Mouse (Mus musculus): ENCODE data around the gene Arpc2. TPM values are rescaled to one million over a fixed set of nuclear protein-coding genes. Genes with fewer than 3 reads are reported as not detected.

Arpc2 gene
- polyA plus RNA-seq (2012; ENCODE audit: insufficient read depth, insufficient read length, missing spikeins): 131 and 169 TPM in 2 replicates

GRCm38 (mm10) chr1:74235938-74236589 lies at the start of gene Arpc2:
Arpc2 (plus strand) TSS chr1:74236084.
- Histone ChIP-seq H3K4me1 (ENCODE audit: control insufficient read depth, insufficient read depth, insufficient read length, low read length) (peaks cover 9% of the 10 kb centered on the region), H3K4me3 (ENCODE audit: insufficient read depth, low read depth, low read length) (peak within 1 kb of the TSS; percentile 91), H3K27ac (replicated peaks; ENCODE audit: low read depth, low read length) (peak within 1 kb of the TSS; percentile 97)

GRCm38 (mm10) chr1:74190471-74190870 lies 45.4 kb upstream of the Arpc2 start:
- peak overlapping the region; percentile 89 for H3K27ac ChIP-seq (replicated peaks; ENCODE audit: low read depth, low read length)
- no peak overlapping the region for H3K4me3 ChIP-seq (ENCODE audit: insufficient read depth, low read depth, low read length)
- H3K4me1 ChIP-seq (ENCODE audit: control insufficient read depth, insufficient read depth, insufficient read length, low read length): peaks cover 8% of the 10 kb centered on the region

- Histone ChIP-seq H3K4me1 (ENCODE audit: control insufficient read depth, insufficient read depth, insufficient read length, low read length) (peaks cover 8% of the 10 kb centered on the region), H3K4me3 (ENCODE audit: insufficient read depth, low read depth, low read length) (no peak overlapping the region), H3K27ac (replicated peaks; ENCODE audit: low read depth, low read length) (peak overlapping the region; percentile 63)
These were observed 43.2 kb upstream of the Arpc2 start for GRCm38 (mm10) chr1:74192711-74193110.

- Histone ChIP-seq H3K27ac (replicated peaks; ENCODE audit: low read depth, low read length) (no peak within 1 kb of the TSS), H3K4me3 (ENCODE audit: insufficient read depth, low read depth, low read length) (no peak within 1 kb of the TSS), H3K4me1 (ENCODE audit: control insufficient read depth, insufficient read depth, insufficient read length, low read length) (peaks cover 8% of the 10 kb centered on the region)
These were observed 41.4 kb upstream of the Arpc2 start, which contains the start of gene Cxcr1 for GRCm38 (mm10) chr1:74194445-74194844. Cxcr1 (minus strand) TSS chr1:74194631.

- H3K27ac ChIP-seq (replicated peaks; ENCODE audit: low read depth, low read length): no peak overlapping the region
These were observed 39.9 kb upstream of the Arpc2 start for GRCm38 (mm10) chr1:74195961-74196360.

GRCm38 (mm10) chr1:74196621-74197419 lies 39.1 kb upstream of the Arpc2 start:
- Histone ChIP-seq H3K4me3 (ENCODE audit: insufficient read depth, low read depth, low read length) (no peak overlapping the region), H3K27ac (replicated peaks; ENCODE audit: low read depth, low read length) (no peak overlapping the region), H3K4me1 (ENCODE audit: control insufficient read depth, insufficient read depth, insufficient read length, low read length) (peaks cover 3% of the 10 kb centered on the region; the same call in 1 of the 2 replicates)

More at GRCm38 (mm10) chr1:74195961-74196360, 39.9 kb upstream of the Arpc2 start:
- Histone ChIP-seq H3K4me3 (ENCODE audit: insufficient read depth, low read depth, low read length) (no peak overlapping the region), H3K4me1 (ENCODE audit: control insufficient read depth, insufficient read depth, insufficient read length, low read length) (peaks cover 3% of the 10 kb centered on the region; the same call in 1 of the 2 replicates)

GRCm38 (mm10) chr1:74197726-74198470 lies 38.0 kb upstream of the Arpc2 start:
- no peak overlapping the region for H3K27ac ChIP-seq (replicated peaks; ENCODE audit: low read depth, low read length)
- no peaks in the 10 kb centered on the region for H3K4me1 ChIP-seq (ENCODE audit: control insufficient read depth, insufficient read depth, insufficient read length, low read length)
- no peak overlapping the region for H3K4me3 ChIP-seq (ENCODE audit: insufficient read depth, low read depth, low read length)

GRCm38 (mm10) chr1:74199046-74199445 lies 36.8 kb upstream of the Arpc2 start:
- Histone ChIP-seq H3K4me3 (ENCODE audit: insufficient read depth, low read depth, low read length) (no peak overlapping the region), H3K27ac (replicated peaks; ENCODE audit: low read depth, low read length) (no peak overlapping the region), H3K4me1 (ENCODE audit: control insufficient read depth, insufficient read depth, insufficient read length, low read length) (no peaks in the 10 kb centered on the region)

GRCm38 (mm10) chr1:74201048-74201844 lies 34.6 kb upstream of the Arpc2 start:
- H3K4me3 ChIP-seq (ENCODE audit: insufficient read depth, low read depth, low read length): no peak overlapping the region
- H3K27ac ChIP-seq (replicated peaks; ENCODE audit: low read depth, low read length): no peak overlapping the region

GRCm38 (mm10) chr1:74203457-74203856 lies 32.4 kb upstream of the Arpc2 start:
- H3K4me3 ChIP-seq (ENCODE audit: insufficient read depth, low read depth, low read length): no peak overlapping the region
- no peak overlapping the region for H3K27ac ChIP-seq (replicated peaks; ENCODE audit: low read depth, low read length)
- H3K4me1 ChIP-seq (ENCODE audit: control insufficient read depth, insufficient read depth, insufficient read length, low read length): no peaks in the 10 kb centered on the region

More at GRCm38 (mm10) chr1:74201048-74201844, 34.6 kb upstream of the Arpc2 start:
- H3K4me1 ChIP-seq (ENCODE audit: control insufficient read depth, insufficient read depth, insufficient read length, low read length): no peaks in the 10 kb centered on the region

- Histone ChIP-seq H3K27ac (replicated peaks; ENCODE audit: low read depth, low read length) (no peak overlapping the region), H3K4me1 (ENCODE audit: control insufficient read depth, insufficient read depth, insufficient read length, low read length) (no peaks in the 10 kb centered on the region), H3K4me3 (ENCODE audit: insufficient read depth, low read depth, low read length) (no peak overlapping the region)
These were observed 30.0 kb upstream of the Arpc2 start for GRCm38 (mm10) chr1:74205881-74206280.

GRCm38 (mm10) chr1:74206642-74207041 lies 29.2 kb upstream of the Arpc2 start:
- H3K27ac ChIP-seq (replicated peaks; ENCODE audit: low read depth, low read length): no peak overlapping the region
- H3K4me3 ChIP-seq (ENCODE audit: insufficient read depth, low read depth, low read length): no peak overlapping the region
- no peaks in the 10 kb centered on the region for H3K4me1 ChIP-seq (ENCODE audit: control insufficient read depth, insufficient read depth, insufficient read length, low read length)

- H3K4me3 ChIP-seq (ENCODE audit: insufficient read depth, low read depth, low read length): no peak overlapping the region
- no peak overlapping the region for H3K27ac ChIP-seq (replicated peaks; ENCODE audit: low read depth, low read length)
- H3K4me1 ChIP-seq (ENCODE audit: control insufficient read depth, insufficient read depth, insufficient read length, low read length): no peaks in the 10 kb centered on the region
These were observed 28.0 kb upstream of the Arpc2 start for GRCm38 (mm10) chr1:74207906-74208305.

- Histone ChIP-seq H3K4me3 (ENCODE audit: insufficient read depth, low read depth, low read length) (no peak overlapping the region), H3K27ac (replicated peaks; ENCODE audit: low read depth, low read length) (no peak overlapping the region)
These were observed 26.9 kb upstream of the Arpc2 start for GRCm38 (mm10) chr1:74208941-74209340.

More at GRCm38 (mm10) chr1:74208941-74209340, 26.9 kb upstream of the Arpc2 start:
- H3K4me1 ChIP-seq (ENCODE audit: control insufficient read depth, insufficient read depth, insufficient read length, low read length): no peaks in the 10 kb centered on the region

All from brown adipose tissue, adult 24 weeks (tissue).